Mouse (Mus musculus): ENCODE measurements around the gene Plin4. TPM values are rescaled to one million over a fixed set of nuclear protein-coding genes. Genes with fewer than 3 reads are reported as not detected.
"Not testable (repeated sequence)": the region's sequence is repeated elsewhere in the genome, so short reads cannot be mapped to it uniquely, and the experiment has no call there.

Plin4 gene
- polyA plus RNA-seq, 1 experiment from 2014 or later, result not detected

GRCm38 (mm10) chr17:56119431-56119830 is 9.8 kb upstream of the Plin4 start:
- 38% methylated on average over 12 of the region's 12 CpGs for WGBS (ENCODE audit: missing documents)
- no peaks in the 10 kb centered on the region for H3K79me2 ChIP-seq (ENCODE audit: inconsistent target)
- H3K36me3 ChIP-seq (ENCODE audit: inconsistent target), result no peaks in the 10 kb centered on the region
- no peak overlapping the region for H3K27ac ChIP-seq
- H3K4me3 ChIP-seq (ENCODE audit: inconsistent target), result no peak overlapping the region

- no peaks in the 10 kb centered on the region for H3K36me3 ChIP-seq (ENCODE audit: inconsistent target)
- WGBS (ENCODE audit: missing documents), result 5% methylated on average over 27 of the region's 27 CpGs
- no peak within 1 kb of the TSS for H3K4me3 ChIP-seq (ENCODE audit: inconsistent target)
- no peak within 1 kb of the TSS for H3K27ac ChIP-seq
- H3K79me2 ChIP-seq (ENCODE audit: inconsistent target), result no peaks in the 10 kb centered on the region
Observed at GRCm38 (mm10) chr17:56117251-56117710, 7.7 kb upstream of the Plin4 start, which contains the start of gene Plin5. Plin5 (minus strand) TSS chr17:56117596.

GRCm38 (mm10) chr17:56116193-56116592 is 6.6 kb upstream of the Plin4 start:
- Histone ChIP-seq H3K79me2 (ENCODE audit: inconsistent target) (no peaks in the 10 kb centered on the region), H3K4me3 (ENCODE audit: inconsistent target) (no peak overlapping the region), H3K27ac (no peak overlapping the region), H3K36me3 (ENCODE audit: inconsistent target) (no peaks in the 10 kb centered on the region)
- WGBS (ENCODE audit: missing documents), result 75% methylated on average over 10 of the region's 10 CpGs

GRCm38 (mm10) chr17:56112743-56113142 is 3.1 kb upstream of the Plin4 start:
- Histone ChIP-seq H3K36me3 (ENCODE audit: inconsistent target) (no peaks in the 10 kb centered on the region), H3K79me2 (ENCODE audit: inconsistent target) (no peaks in the 10 kb centered on the region), H3K27ac (no peak overlapping the region), H3K4me3 (ENCODE audit: inconsistent target) (no peak overlapping the region)
- WGBS (ENCODE audit: missing documents), result 88% methylated on average over 3 of the region's 3 CpGs

GRCm38 (mm10) chr17:56111864-56112263 is 2.3 kb upstream of the Plin4 start:
- no peaks in the 10 kb centered on the region for H3K79me2 ChIP-seq (ENCODE audit: inconsistent target)
- H3K4me3 ChIP-seq (ENCODE audit: inconsistent target), result no peak overlapping the region
- WGBS (ENCODE audit: missing documents), result 47% methylated on average over 5 of the region's 5 CpGs
- H3K36me3 ChIP-seq (ENCODE audit: inconsistent target), result no peaks in the 10 kb centered on the region
- H3K27ac ChIP-seq, result no peak overlapping the region

GRCm38 (mm10) chr17:56111021-56111420 is 1.4 kb upstream of the Plin4 start:
- no peak overlapping the region for H3K4me3 ChIP-seq (ENCODE audit: inconsistent target)
- H3K79me2 ChIP-seq (ENCODE audit: inconsistent target), result no peaks in the 10 kb centered on the region
- no peak overlapping the region for H3K27ac ChIP-seq
- WGBS (ENCODE audit: missing documents), result 36% methylated on average over 1 of the region's 1 CpGs
- H3K36me3 ChIP-seq (ENCODE audit: inconsistent target), result no peaks in the 10 kb centered on the region

GRCm38 (mm10) chr17:56110571-56110970 is 968 bp upstream of the Plin4 start:
- Histone ChIP-seq H3K79me2 (ENCODE audit: inconsistent target) (no peaks in the 10 kb centered on the region), H3K27ac (no peak overlapping the region), H3K36me3 (ENCODE audit: inconsistent target) (no peaks in the 10 kb centered on the region), H3K4me3 (ENCODE audit: inconsistent target) (no peak overlapping the region)
- 77% methylated on average over 4 of the region's 4 CpGs for WGBS (ENCODE audit: missing documents)

GRCm38 (mm10) chr17:56108334-56109044 is 1.1 kb downstream of the Plin4 start:
- H3K79me2 ChIP-seq (ENCODE audit: inconsistent target), result no peaks in the 10 kb centered on the region
- no peak overlapping the region for H3K4me3 ChIP-seq (ENCODE audit: inconsistent target)
- no peaks in the 10 kb centered on the region; the same call in 1 of the 2 replicates for H3K36me3 ChIP-seq (ENCODE audit: inconsistent target)
- 91% methylated on average over 6 of the region's 6 CpGs for WGBS (ENCODE audit: missing documents)
- no peak overlapping the region for H3K27ac ChIP-seq

GRCm38 (mm10) chr17:56107736-56108135 is 1.9 kb downstream of the Plin4 start:
- Histone ChIP-seq H3K79me2 (ENCODE audit: inconsistent target) (no peaks in the 10 kb centered on the region), H3K4me3 (ENCODE audit: inconsistent target) (no peak overlapping the region), H3K27ac (no peak overlapping the region), H3K36me3 (ENCODE audit: inconsistent target) (peaks cover 7% of the 10 kb centered on the region)
- 84% methylated on average over 2 of the region's 2 CpGs for WGBS (ENCODE audit: missing documents)

GRCm38 (mm10) chr17:56106981-56107380 is 2.6 kb downstream of the Plin4 start:
- no peaks in the 10 kb centered on the region for H3K79me2 ChIP-seq (ENCODE audit: inconsistent target)

GRCm38 (mm10) chr17:56106436-56106835 is 3.2 kb downstream of the Plin4 start:
- peaks cover 12% of the 10 kb centered on the region for H3K36me3 ChIP-seq (ENCODE audit: inconsistent target)
- not testable (repeated sequence) for H3K79me2 ChIP-seq (ENCODE audit: inconsistent target); H3K27ac ChIP-seq; H3K4me3 ChIP-seq (ENCODE audit: inconsistent target)
- 95% methylated on average over 4 of the region's 4 CpGs for WGBS (ENCODE audit: missing documents)

More at GRCm38 (mm10) chr17:56106981-56107380, 2.6 kb downstream of the Plin4 start:
- Histone ChIP-seq H3K27ac (no peak overlapping the region), H3K4me3 (ENCODE audit: inconsistent target) (no peak overlapping the region), H3K36me3 (ENCODE audit: inconsistent target) (peaks cover 9% of the 10 kb centered on the region)
- WGBS (ENCODE audit: missing documents), result 90% methylated on average over 4 of the region's 4 CpGs

GRCm38 (mm10) chr17:56104821-56105220 is 4.8 kb downstream of the Plin4 start:
- WGBS (ENCODE audit: missing documents), result no CpG with 5 or more reads among the region's 5 CpGs
- H3K36me3 ChIP-seq (ENCODE audit: inconsistent target), result peaks cover 28% of the 10 kb centered on the region
- H3K4me3 ChIP-seq (ENCODE audit: inconsistent target); H3K79me2 ChIP-seq (ENCODE audit: inconsistent target); H3K27ac ChIP-seq: not testable (repeated sequence)

GRCm38 (mm10) chr17:56103465-56104285 is 5.9 kb downstream of the Plin4 start:
- Histone ChIP-seq H3K36me3 (ENCODE audit: inconsistent target) (peaks cover 37% of the 10 kb centered on the region), H3K4me3 (ENCODE audit: inconsistent target) (no peak overlapping the region), H3K27ac (no peak overlapping the region), H3K79me2 (ENCODE audit: inconsistent target) (no peaks in the 10 kb centered on the region)
- 97% methylated on average over 8 of the region's 8 CpGs for WGBS (ENCODE audit: missing documents)

GRCm38 (mm10) chr17:56102927-56103326 is 6.7 kb downstream of the Plin4 start:
- Histone ChIP-seq H3K4me3 (ENCODE audit: inconsistent target) (no peak overlapping the region), H3K27ac (no peak overlapping the region), H3K36me3 (ENCODE audit: inconsistent target) (peaks cover 44% of the 10 kb centered on the region), H3K79me2 (ENCODE audit: inconsistent target) (no peaks in the 10 kb centered on the region)
- 98% methylated on average over 9 of the region's 9 CpGs for WGBS (ENCODE audit: missing documents)

GRCm38 (mm10) chr17:56102158-56102557 is 7.4 kb downstream of the Plin4 start:
- Histone ChIP-seq H3K27ac (no peak overlapping the region), H3K79me2 (ENCODE audit: inconsistent target) (no peaks in the 10 kb centered on the region), H3K4me3 (ENCODE audit: inconsistent target) (no peak overlapping the region), H3K36me3 (ENCODE audit: inconsistent target) (peaks cover 52% of the 10 kb centered on the region)
- 93% methylated on average over 5 of the region's 5 CpGs for WGBS (ENCODE audit: missing documents)
